Mouse (Mus musculus) cerebellum, adult 2 months (tissue): ENCODE measurements around the gene Cap2.

ENCODE experiments used
- CTCF ChIP-seq: fragments of 200-500 bp; IDR thresholded peaks from 2 replicates; pipeline ENCODE4 v1.5.1; 2011; ENCODE audit warnings: low read depth, mild to moderate bottlenecking, control low read depth, low read length, moderate library complexity, borderline replicate concordance; ENCODE audit not compliant: insufficient read depth
- POLR2A ChIP-seq: fragments of 200-500 bp; IDR thresholded peaks from 2 replicates; pipeline ENCODE4 v1.6.1; 2011; ENCODE audit warnings: low read length, control low read depth, borderline replicate concordance; ENCODE audit not compliant: insufficient read depth

GRCm38 (mm10) chr13:46502390-46502891, 793 bp downstream of the Cap2 start:
- TF ChIP-seq CTCF (no peak), POLR2A (0 out of 2 replicates have a peak, but pooled peaks have one; percentile 0)
